Mouse (Mus musculus) embryonic facial prominence, embryonic 11.5 days (tissue): ENCODE data around the gene Snap23. TPM values are rescaled to one million over a fixed set of nuclear protein-coding genes. Genes with fewer than 3 reads are reported as not detected.
"Not testable (repeated sequence)": the region's sequence is repeated elsewhere in the genome, so short reads cannot be mapped to it uniquely, and the experiment has no call there.

Experiments used
- ATAC-seq: fragments of 200-750 bp; cut with Nextera tagmentation; replicated peaks from 2 replicates; pipeline ENCODE4 v1.8.0; 2017; ENCODE audit warnings: low read depth; ENCODE audit not compliant: insufficient number of reproducible peaks, low FRiP score, low TSS enrichment
- DNase-seq: peaks from one replicate; pipeline ENCODE4 v3.0.0-alpha.2; 2015; ENCODE audit warnings: low spot score
- H3K27ac ChIP-seq: fragments of 300-500 bp; sonication (generic); replicated peaks from 2 replicates; pipeline ENCODE4 v1.5.1; 2014; ENCODE audit warnings: mild to moderate bottlenecking, low read depth, low read length, control low read depth
- H3K27me3 ChIP-seq: fragments of 300-500 bp; sonication (generic); 2 replicates; pipeline ENCODE4 v1.6.1; 2014; ENCODE audit warnings: mild to moderate bottlenecking, low read length, moderate library complexity, mixed read lengths; ENCODE audit not compliant: control insufficient read depth, insufficient read depth
- H3K36me3 ChIP-seq: fragments of 300-500 bp; sonication (generic); replicated peaks from 2 replicates; pipeline ENCODE4 v1.6.1; 2014; ENCODE audit warnings: low read depth, mild to moderate bottlenecking, low read length, moderate library complexity, mixed read lengths; ENCODE audit not compliant: control insufficient read depth, insufficient read depth
- H3K4me1 ChIP-seq: fragments of 300-500 bp; sonication (generic); 2 replicates; pipeline ENCODE4 v1.6.1; 2014; ENCODE audit warnings: low read length, mixed read lengths; ENCODE audit not compliant: control insufficient read depth, insufficient read depth
- H3K4me2 ChIP-seq: fragments of 300-500 bp; sonication (generic); 2 replicates; pipeline ENCODE4 v1.6.1; 2014; ENCODE audit warnings: low read depth, mild to moderate bottlenecking, control low read depth, low read length, moderate library complexity
- H3K4me3 ChIP-seq: fragments of 300-500 bp; sonication (generic); 2 replicates; pipeline ENCODE4 v1.5.1; 2014; ENCODE audit warnings: low read depth, low read length, control low read depth
- H3K9ac ChIP-seq: fragments of 300-500 bp; sonication (generic); replicated peaks from 2 replicates; pipeline ENCODE4 v1.6.1; 2014; ENCODE audit warnings: mild to moderate bottlenecking, control low read depth, low read length
- H3K9me3 ChIP-seq: fragments of 300-500 bp; sonication (generic); replicated peaks from 2 replicates; pipeline ENCODE4 v1.6.1; 2016; ENCODE audit warnings: mild to moderate bottlenecking, low read length, inconsistent platforms, mixed read lengths; ENCODE audit not compliant: control insufficient read depth
- WGBS: fragments of 180-500 bp; shearing (Covaris S2); extraction: QIAGEN DNeasy Blood & Tissue Kit; methylation state at CpG from one replicate; pipeline ENCODE4 v1.1.7; 2014; 5-methylcytosine and 5-hydroxymethylcytosine counted together
- polyA plus RNA-seq: library from polyadenylated mRNA; unstranded; fragments of >200 nt; fragmentation: Nextera tagmentation; extraction: Ambion mirVana; gene quantifications from 2 replicates; pipeline ENCODE4 v1.2.1, GENCODE M21; 2014

The Snap23 gene
- polyA plus RNA-seq, 1 experiment from 2014 or later: 66.4 TPM

GRCm38 (mm10) chr2:120544732-120545131 lies 22.7 kb upstream of the Snap23 start:
- DNase-seq: no peak
- H3K9me3 ChIP-seq: no peaks in the 10 kb centered on the region
- ATAC-seq: no peak
- no peak overlapping the region for H3K4me3 ChIP-seq
- H3K4me1 ChIP-seq: no peaks in the 10 kb centered on the region
- no peak overlapping the region for H3K27ac ChIP-seq
- H3K27me3 ChIP-seq: no peaks in the 10 kb centered on the region
- WGBS: 100% methylated on average over 2 of the region's 2 CpGs
- H3K4me2 ChIP-seq: no peak overlapping the region
- no peak overlapping the region for H3K9ac ChIP-seq
- no peaks in the 10 kb centered on the region; the same call in 1 of the 2 replicates for H3K36me3 ChIP-seq

DNA sequence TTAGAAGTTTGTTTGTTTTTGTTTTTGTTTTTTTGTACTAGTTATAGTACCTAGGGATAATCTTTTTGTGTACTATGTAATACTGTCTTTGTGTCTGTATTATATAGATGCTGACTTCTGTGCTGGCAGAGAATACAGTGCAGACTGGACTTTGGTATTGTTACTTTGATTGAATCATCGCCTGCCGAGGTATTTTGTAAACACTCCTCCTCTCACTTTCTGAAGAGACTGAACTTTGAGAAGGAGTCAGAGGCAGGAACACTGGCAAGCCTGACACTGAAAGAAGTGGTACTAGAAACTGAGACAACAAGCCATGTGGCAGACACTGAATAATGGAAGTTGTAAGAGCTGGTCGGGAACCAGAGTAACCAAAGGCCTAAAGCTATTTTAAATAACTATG lies 10.6 kb upstream of the Snap23 start:
- Histone ChIP-seq H3K4me1 (no peaks in the 10 kb centered on the region), H3K4me3 (no peak overlapping the region), H3K9ac (no peak overlapping the region), H3K36me3 (peaks cover 4% of the 10 kb centered on the region), H3K27ac (no peak overlapping the region), H3K9me3 (no peaks in the 10 kb centered on the region), H3K4me2 (no peak overlapping the region), H3K27me3 (no peaks in the 10 kb centered on the region)
- DNase-seq (no peak), ATAC-seq (no peak)
- WGBS: 87% methylated on average over 3 of the region's 3 CpGs

DNA sequence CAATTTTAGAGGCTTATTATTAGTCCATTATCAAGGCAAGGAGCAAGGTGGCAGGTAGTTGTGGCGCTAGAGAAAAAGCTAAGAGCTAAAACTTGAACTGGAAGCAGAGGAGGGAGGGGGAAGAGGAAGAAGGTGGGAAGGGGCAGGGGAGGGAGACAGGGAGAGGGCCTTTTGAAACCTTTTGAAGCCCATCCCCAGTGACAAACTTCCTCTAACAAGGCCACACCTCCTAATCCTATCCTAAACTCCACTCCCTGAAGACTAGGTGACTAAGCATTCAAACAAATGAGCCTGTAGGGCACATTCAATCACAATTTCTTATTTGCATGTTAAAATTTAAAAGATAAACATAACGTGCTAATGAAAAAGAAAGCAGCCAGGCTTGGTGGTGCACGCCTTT lies 8.7 kb upstream of the Snap23 start:
- no peak for DNase-seq
- Histone ChIP-seq H3K4me3 (no peak overlapping the region), H3K27ac (no peak overlapping the region), H3K9me3 (no peaks in the 10 kb centered on the region), H3K4me1 (no peaks in the 10 kb centered on the region), H3K4me2 (no peak overlapping the region), H3K9ac (no peak overlapping the region), H3K27me3 (no peaks in the 10 kb centered on the region), H3K36me3 (no peaks in the 10 kb centered on the region)
- no peak for ATAC-seq
- 85% methylated on average over 3 of the region's 3 CpGs for WGBS

GRCm38 (mm10) chr2:120561524-120561923 lies 5.9 kb upstream of the Snap23 start:
- no peaks in the 10 kb centered on the region for H3K27me3 ChIP-seq
- DNase-seq: no peak
- WGBS: 96% methylated on average over 1 of the region's 1 CpGs

GRCm38 (mm10) chr2:120562859-120563234 lies 4.6 kb upstream of the Snap23 start:
- H3K9ac ChIP-seq: peak overlapping the region; percentile 95
- H3K4me2 ChIP-seq: peak overlapping the region; percentile 68
- DNase-seq: no peak
- WGBS: 25% methylated on average over 9 of the region's 9 CpGs
- no peaks in the 10 kb centered on the region for H3K9me3 ChIP-seq
- peak overlapping the region; percentile 90 for H3K4me3 ChIP-seq
- no peak for ATAC-seq
- H3K36me3 ChIP-seq: no peaks in the 10 kb centered on the region
- H3K27me3 ChIP-seq: no peaks in the 10 kb centered on the region
- no peaks in the 10 kb centered on the region for H3K4me1 ChIP-seq
- H3K27ac ChIP-seq: no peak overlapping the region

More at GRCm38 (mm10) chr2:120561524-120561923, 5.9 kb upstream of the Snap23 start:
- Histone ChIP-seq H3K9ac (no peak overlapping the region), H3K4me1 (no peaks in the 10 kb centered on the region), H3K36me3 (no peaks in the 10 kb centered on the region), H3K4me2 (no peak overlapping the region), H3K9me3 (no peaks in the 10 kb centered on the region), H3K27ac (no peak overlapping the region), H3K4me3 (no peak overlapping the region)
- no peak for ATAC-seq

GRCm38 (mm10) chr2:120563235-120563990 lies 4.1 kb upstream of the Snap23 start, which contains the start of gene Zfp106:
Gene Zfp106, minus strand, starts transcription at chr2:120563843.
- Histone ChIP-seq H3K9ac (peak within 1 kb of the TSS; percentile 95), H3K27me3 (no peaks in the 10 kb centered on the region), H3K36me3 (no peaks in the 10 kb centered on the region), H3K4me1 (no peaks in the 10 kb centered on the region), H3K4me3 (peak within 1 kb of the TSS; percentile 90), H3K9me3 (no peaks in the 10 kb centered on the region), H3K27ac (peak within 1 kb of the TSS; percentile 59; the same call in 1 of the 2 replicates), H3K4me2 (peak within 1 kb of the TSS; percentile 68)
- DNase-seq (peak; percentile 93), ATAC-seq (peak; percentile 86)
- under 1% methylated on average over 49 of the region's 50 CpGs for WGBS

- not testable (repeated sequence) for H3K36me3 ChIP-seq, H3K4me1 ChIP-seq, H3K4me3 ChIP-seq, H3K27me3 ChIP-seq, H3K27ac ChIP-seq, ATAC-seq, H3K9me3 ChIP-seq, H3K4me2 ChIP-seq, DNase-seq, H3K9ac ChIP-seq
- WGBS: 92% methylated on average over 4 of the region's 4 CpGs
Measured at GRCm38 (mm10) chr2:120564548-120565188, 2.8 kb upstream of the Snap23 start.

- 89% methylated on average over 2 of the region's 2 CpGs for WGBS
- no peak overlapping the region for H3K4me2 ChIP-seq
- no peaks in the 10 kb centered on the region for H3K27me3 ChIP-seq
- no peaks in the 10 kb centered on the region for H3K9me3 ChIP-seq
- H3K9ac ChIP-seq: no peak overlapping the region
- no peak overlapping the region for H3K4me3 ChIP-seq
- no peak for DNase-seq
- H3K27ac ChIP-seq: no peak overlapping the region
- no peak for ATAC-seq
- H3K36me3 ChIP-seq: no peaks in the 10 kb centered on the region
- H3K4me1 ChIP-seq: no peaks in the 10 kb centered on the region
Measured at GRCm38 (mm10) chr2:120565363-120565762, 2.1 kb upstream of the Snap23 start.
